Mouse (Mus musculus) CH12.LX (cell line): ENCODE data around the gene Psma5. TPM values are rescaled to one million over a fixed set of nuclear protein-coding genes. Genes with fewer than 3 reads are reported as not detected.

ENCODE experiments used
- DNase-seq: peaks from one replicate; pipeline ENCODE4 v3.0.0-alpha.2; 2013; ENCODE audit errors: extremely low read depth
- H3K27ac ChIP-seq: 2 replicates; pipeline ENCODE4 v1.5.1; 2012; ENCODE audit warnings: low read depth, mild to moderate bottlenecking, control low read depth, moderate library complexity; ENCODE audit not compliant: insufficient read depth
- H3K27me3 ChIP-seq: replicated peaks from 2 replicates; pipeline ENCODE3; 2012; ENCODE audit warnings: inconsistent platforms
- H3K36me3 ChIP-seq, 2 experiments: replicated peaks in 1 of 2; 2 replicates each; pipeline versions ENCODE3 to v1.6.1; 2012; ENCODE audit warnings: inconsistent platforms in 1 of 2, low read length in 1 of 2, mild to moderate bottlenecking in 1 of 2, mixed read lengths in 1 of 2, moderate library complexity in 1 of 2; ENCODE audit not compliant: control insufficient read depth in 1 of 2, insufficient read depth in 1 of 2
- H3K4me1 ChIP-seq, 2 experiments: 2 replicates each; pipeline ENCODE4 v1.6.1; 2012; ENCODE audit warnings: inconsistent platforms in 1 of 2, moderate library complexity in 1 of 2; ENCODE audit not compliant: insufficient read depth in 2 of 2, control insufficient read depth in 1 of 2
- H3K4me2 ChIP-seq: 2 replicates; pipeline ENCODE4 v1.6.1; 2012; ENCODE audit warnings: low read depth, mild to moderate bottlenecking, control low read depth; ENCODE audit not compliant: poor library complexity, insufficient read depth, severe bottlenecking
- H3K4me3 ChIP-seq, 3 experiments: fragments of 150-350 bp in 1 of 3; sonication (generic) in 1 of 3; replicated peaks in 1 of 3; 2 replicates each; pipeline versions ENCODE3 to v1.5.1; 2011 to 2012; ENCODE audit warnings: low read depth in 2 of 3, low read length in 2 of 3, mild to moderate bottlenecking in 2 of 3, moderate library complexity in 2 of 3, control low read depth in 1 of 3, improper control_type of control experiment in 1 of 3, inconsistent platforms in 1 of 3, mixed read lengths in 1 of 3; ENCODE audit not compliant: poor library complexity in 1 of 3
- H3K79me2 ChIP-seq: replicated peaks from 2 replicates; pipeline ENCODE4 v1.6.1; 2012; ENCODE audit warnings: mild to moderate bottlenecking, moderate library complexity; ENCODE audit not compliant: control insufficient read depth, poor library complexity, insufficient read depth, severe bottlenecking; ENCODE audit errors: extremely low read depth
- H3K9ac ChIP-seq: 2 replicates; pipeline ENCODE4 v1.6.1; 2012; ENCODE audit warnings: low read depth, mild to moderate bottlenecking, control low read depth, moderate library complexity; ENCODE audit not compliant: insufficient read depth
- H3K9me3 ChIP-seq: replicated peaks from 2 replicates; pipeline ENCODE3; 2012; ENCODE audit warnings: low read length, inconsistent platforms, mixed read lengths
- CHD1 ChIP-seq: IDR thresholded peaks from 2 replicates; pipeline ENCODE4 v1.6.1; 2012; ENCODE audit warnings: low read depth, low read length, improper control_type of control experiment, inconsistent platforms
- CHD2 ChIP-seq: IDR thresholded peaks from 2 replicates; pipeline ENCODE4 v1.6.1; 2011; ENCODE audit warnings: low read length, improper control_type of control experiment
- ELF1 ChIP-seq: IDR thresholded peaks from 2 replicates; pipeline ENCODE4 v1.6.1; 2014; ENCODE audit warnings: low read depth, mild to moderate bottlenecking, inconsistent platforms, low read length, improper control_type of control experiment
- EP300 ChIP-seq: IDR thresholded peaks from 2 replicates; pipeline ENCODE4 v1.6.1; 2011; ENCODE audit warnings: low read length, improper control_type of control experiment
- ETS1 ChIP-seq: conservative IDR thresholded peaks from 2 replicates; pipeline ENCODE4 v1.6.1; 2012; ENCODE audit warnings: low read depth, mild to moderate bottlenecking, inconsistent platforms, low read length, improper control_type of control experiment, moderate library complexity
- JUN ChIP-seq: IDR thresholded peaks from 2 replicates; pipeline ENCODE4 v1.6.1; 2011; ENCODE audit warnings: low read depth, mild to moderate bottlenecking, low read length, improper control_type of control experiment, moderate library complexity; ENCODE audit not compliant: insufficient read depth
- KAT2A ChIP-seq: IDR thresholded peaks from 2 replicates; pipeline ENCODE4 v1.6.1; 2012; ENCODE audit warnings: low read length, improper control_type of control experiment, inconsistent platforms; ENCODE audit not compliant: insufficient replicate concordance
- MAFK ChIP-seq: IDR thresholded peaks from 2 replicates; pipeline ENCODE4 v1.6.1; 2011; ENCODE audit warnings: low read length, improper control_type of control experiment; ENCODE audit not compliant: insufficient replicate concordance
- NELFE ChIP-seq: IDR thresholded peaks from 2 replicates; pipeline ENCODE4 v1.6.1; 2011; ENCODE audit warnings: low read depth, low read length, improper control_type of control experiment
- PAX5 ChIP-seq: IDR thresholded peaks from 2 replicates; pipeline ENCODE4 v1.6.1; 2012; ENCODE audit warnings: low read length, inconsistent platforms, mixed read lengths
- POLR2A ChIP-seq: IDR thresholded peaks from 2 replicates; pipeline ENCODE4 v1.6.1; 2011; ENCODE audit warnings: low read depth, mild to moderate bottlenecking, improper control_type of control experiment, low read length
- RCOR1 ChIP-seq: conservative IDR thresholded peaks from 2 replicates; pipeline ENCODE4 v1.6.1; 2012; ENCODE audit warnings: low read depth, mild to moderate bottlenecking, inconsistent platforms, low read length, improper control_type of control experiment
- UBTF ChIP-seq: IDR thresholded peaks from 2 replicates; pipeline ENCODE4 v1.6.1; 2012; ENCODE audit warnings: low read depth, mild to moderate bottlenecking, inconsistent platforms, low read length, improper control_type of control experiment, moderate library complexity
- ZC3H11A ChIP-seq: IDR thresholded peaks from 2 replicates; pipeline ENCODE4 v1.6.1; 2012; ENCODE audit warnings: low read depth, mild to moderate bottlenecking, inconsistent platforms, low read length, improper control_type of control experiment
- ZKSCAN1 ChIP-seq: IDR thresholded peaks from 2 replicates; pipeline ENCODE4 v1.6.1; 2012; ENCODE audit warnings: low read depth, inconsistent platforms, low read length, improper control_type of control experiment, borderline replicate concordance
- ZNF384 ChIP-seq: IDR thresholded peaks from 2 replicates; pipeline ENCODE4 v1.6.1; 2012; ENCODE audit warnings: low read depth, low read length, improper control_type of control experiment, inconsistent platforms
- dilution Hi-C: fragments of 300-500 bp; cut with MboI; formaldehyde crosslinking; loops from 2 replicates; pipeline ENCODE4 v1.14.3; 2020; ENCODE audit warnings: low sequenced_read_pairs; ENCODE audit not compliant: extremely low pct_unique_long_range_greater_than_20kb, extremely low pct_ligation_motif_present
- in situ Hi-C: fragments of 300-500 bp; cut with MboI; formaldehyde crosslinking; loops from 3 replicates; pipeline ENCODE4 v1.14.3; 2019; ENCODE audit warnings: low sequenced_read_pairs, low pct_ligation_motif_present, low pct_unique_long_range_greater_than_20kb, mixed read lengths
- polyA plus RNA-seq: library from polyadenylated mRNA; unstranded; fragments of >175 nt; gene quantifications from 2 replicates; pipeline ENCODE4 v1.2.1, GENCODE M21; 2012; ENCODE audit warnings: low read depth; ENCODE audit not compliant: insufficient read length
- total RNA-seq, 2 experiments: library from RNA; depleted of rRNA; stranded (reverse); fragments of 300-350 nt in 1 of 2; fragments of >200 nt in 1 of 2; gene quantifications; 2 replicates each; pipeline ENCODE4 v1.2.3; 2012 to 2014

Psma5 gene
- total and polyA plus RNA-seq, 3 experiments, result 245 to 341 (median 264) TPM

GRCm38 (mm10) chr3:108310921-108311341 is 54.2 kb downstream of the Psma5 start:
- dilution Hi-C loops (no loop called here), in situ Hi-C loops (no loop called here)
- no peaks in the 10 kb centered on the region for H3K9me3 ChIP-seq
- H3K36me3 ChIP-seq, result no peaks in the 10 kb centered on the region
- no peaks in the 10 kb centered on the region for H3K27me3 ChIP-seq
- no peak overlapping the region for H3K27ac ChIP-seq
- no peak overlapping the region for H3K9ac ChIP-seq
- DNase-seq, result no peak
- no peak overlapping the region for H3K4me3 ChIP-seq
- H3K79me2 ChIP-seq, result no peaks in the 10 kb centered on the region
- H3K4me1 ChIP-seq, result peaks cover 0 to 11% of the 10 kb centered on the region in 2 experiments; a peak in 1 of 4 replicates
- H3K4me2 ChIP-seq, result no peak overlapping the region
- TF ChIP-seq CHD2, result no peak
- no peak for TF ChIP-seq UBTF
- no peak for TF ChIP-seq PAX5
- no peak for TF ChIP-seq ETS1
- no peak for TF ChIP-seq ZC3H11A
- no peak for TF ChIP-seq JUN
- TF ChIP-seq KAT2A, result no peak
- no peak for TF ChIP-seq POLR2A
- TF ChIP-seq ELF1, result no peak
- TF ChIP-seq ZNF384, result no peak

DNA sequence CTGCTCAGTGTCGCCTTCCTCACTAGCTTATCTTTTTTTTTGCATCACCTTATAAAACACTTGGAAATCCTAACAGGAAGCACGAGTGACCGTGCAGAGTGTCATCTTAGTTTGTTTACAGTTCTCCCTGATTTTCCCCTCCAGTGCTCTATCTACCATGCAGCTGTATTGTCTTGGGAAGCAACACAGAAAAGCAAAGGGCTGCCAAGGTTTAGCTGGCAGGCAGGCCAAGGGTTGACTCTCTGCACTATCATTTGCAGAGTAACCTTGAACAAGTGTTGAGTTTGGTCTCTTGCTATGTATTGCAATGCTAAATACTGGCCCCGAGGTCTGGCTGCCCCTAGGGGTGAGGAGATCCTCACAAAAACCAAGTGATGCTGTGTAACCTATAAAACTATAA is 55.0 kb downstream of the Psma5 start:
- DNase-seq, result no peak
- Histone ChIP-seq H3K27me3 (no peaks in the 10 kb centered on the region), H3K4me2 (no peak overlapping the region), H3K79me2 (no peaks in the 10 kb centered on the region), H3K9me3 (no peaks in the 10 kb centered on the region), H3K9ac (no peak overlapping the region), H3K36me3 (no peaks in the 10 kb centered on the region), H3K4me1 (peaks cover 0 to 11% of the 10 kb centered on the region in 2 experiments; a peak in 1 of 4 replicates), H3K27ac (no peak overlapping the region), H3K4me3 (no peak overlapping the region)
- TF ChIP-seq RCOR1 (no peak), PAX5 (no peak), ZKSCAN1 (no peak), CHD1 (no peak), MAFK (no peak), CHD2 (no peak), EP300 (no peak), NELFE (no peak)
- dilution Hi-C loops (no loop called here), in situ Hi-C loops (no loop called here)
